Mouse (Mus musculus) telencephalon, adult 2 months (tissue): ENCODE data around the gene Morn1.
"Not testable (repeated sequence)": the region's sequence is repeated elsewhere in the genome, so short reads cannot be mapped to it uniquely, and the experiment has no call there.

Experiments
- DNase-seq: peaks from one replicate; pipeline ENCODE4 v3.0.0-alpha.2; 2011; ENCODE audit warnings: low read depth, low spot score

Morn1 gene

GRCm38 (mm10) chr4:155078808-155079207, 7.6 kb upstream of the Morn1 start:
- DNase-seq = not testable (repeated sequence)

GRCm38 (mm10) chr4:155079666-155080065, 6.7 kb upstream of the Morn1 start:
- DNase-seq = no peak

GRCm38 (mm10) chr4:155083553-155083952, 2.8 kb upstream of the Morn1 start:
- no peak for DNase-seq

- DNase-seq = no peak
These were observed 2.0 kb upstream of the Morn1 start for GRCm38 (mm10) chr4:155084351-155084750.

- DNase-seq = no peak
These were observed 920 bp upstream of the Morn1 start for GRCm38 (mm10) chr4:155085206-155086107.

- no peak for DNase-seq
These were observed 2.9 kb downstream of the Morn1 start for GRCm38 (mm10) chr4:155089241-155089640.

GRCm38 (mm10) chr4:155090147-155090546, 3.8 kb downstream of the Morn1 start:
- DNase-seq = no peak

- DNase-seq = no peak
These were observed 4.5 kb downstream of the Morn1 start for GRCm38 (mm10) chr4:155090688-155091449.

GRCm38 (mm10) chr4:155092718-155093430, 6.5 kb downstream of the Morn1 start:
- DNase-seq = no peak

GRCm38 (mm10) chr4:155093431-155094149, 7.2 kb downstream of the Morn1 start:
- no peak for DNase-seq

- no peak for DNase-seq
These were observed 8.2 kb downstream of the Morn1 start for GRCm38 (mm10) chr4:155094565-155094964.

GRCm38 (mm10) chr4:155095238-155095900, 9.0 kb downstream of the Morn1 start:
- DNase-seq = peak; percentile 83

GRCm38 (mm10) chr4:155095967-155096366, 9.6 kb downstream of the Morn1 start:
- no peak for DNase-seq

- no peak for DNase-seq
These were observed 11.1 kb downstream of the Morn1 start for GRCm38 (mm10) chr4:155097452-155097851.

GRCm38 (mm10) chr4:155098572-155098971, 12.2 kb downstream of the Morn1 start:
- no peak for DNase-seq

GRCm38 (mm10) chr4:155107886-155108285, 21.5 kb downstream of the Morn1 start:
- DNase-seq = no peak

- DNase-seq = no peak
These were observed 23.1 kb downstream of the Morn1 start for GRCm38 (mm10) chr4:155109471-155109870.

- peak; percentile 42 for DNase-seq
These were observed 27.5 kb downstream of the Morn1 start for GRCm38 (mm10) chr4:155113766-155114410.

GRCm38 (mm10) chr4:155116607-155117006, 30.2 kb downstream of the Morn1 start:
- no peak for DNase-seq

- no peak for DNase-seq
These were observed 31.1 kb downstream of the Morn1 start for GRCm38 (mm10) chr4:155117396-155117978.
